Mouse (Mus musculus) olfactory bulb, adult 2 months (tissue): ENCODE measurements at regions not wholly inside any gene's neighbourhood (a gene's known extent, or its start where the extent isn't known, plus 50 kb on each side); places are given as distances from the start of the nearest gene placed in this dataset.

Source experiments
- CTCF ChIP-seq: fragments of 200-500 bp; IDR thresholded peaks from 2 replicates; pipeline ENCODE4 v1.5.1; 2012; ENCODE audit warnings: low read depth, mild to moderate bottlenecking, low read length, moderate library complexity; ENCODE audit not compliant: insufficient read depth
- POLR2A ChIP-seq: fragments of 200-500 bp; IDR thresholded peaks from 2 replicates; pipeline ENCODE4 v1.6.1; 2012; ENCODE audit warnings: mild to moderate bottlenecking, low read depth, low read length, moderate library complexity; ENCODE audit not compliant: insufficient read depth

- TF ChIP-seq POLR2A: no peak
- TF ChIP-seq CTCF: no peak
Measured at GRCm38 (mm10) chr14:62157038-62157716, 135.2 kb upstream of the Rnaseh2b start.
